Mouse (Mus musculus) spleen, adult 2 months (tissue): ENCODE measurements around the gene Slc5a5.

ENCODE experiments used
- CTCF ChIP-seq: fragments of 200-500 bp; IDR thresholded peaks from 2 replicates; pipeline ENCODE4 v1.5.1; 2011; ENCODE audit warnings: mild to moderate bottlenecking, inconsistent platforms; ENCODE audit not compliant: insufficient read depth, insufficient read length, insufficient replicate concordance; ENCODE audit errors: extremely low read depth
- POLR2A ChIP-seq: fragments of 200-500 bp; IDR thresholded peaks from 2 replicates; pipeline ENCODE4 v1.6.1; 2011; ENCODE audit warnings: low read depth, low read length, inconsistent platforms

GRCm38 (mm10) chr8:70934786-70935185 is 42.2 kb upstream of the Slc5a5 start:
- TF ChIP-seq CTCF (no peak), POLR2A (no peak)
